Mouse (Mus musculus) adrenal gland, postnatal 14 days (tissue): Measurements from ENCODE around the gene AY358078. TPM values are rescaled to one million over a fixed set of nuclear protein-coding genes. Genes with fewer than 3 reads are reported as not detected.
"Not testable (repeated sequence)": the region's sequence is repeated elsewhere in the genome, so short reads cannot be mapped to it uniquely, and the experiment has no call there.

Experiments used
- DNase-seq: peaks from one replicate; pipeline ENCODE4 v3.0.0; 2021; ENCODE audit warnings: mixed read lengths
- long read RNA-seq, 2 experiments: library from polyadenylated mRNA; stranded (forward); transcript quantifications; one replicate each; pipeline ENCODE4 v2.0.0; 2021
- total RNA-seq: library from RNA; stranded (reverse); gene quantifications from 2 replicates; pipeline ENCODE4 v1.2.3, GENCODE M21; 2021

Gene AY358078
- not detected in 2 replicates for total RNA-seq
- long read RNA-seq, experiment 1: 0 reads
- long read RNA-seq, experiment 2: 0 reads

DNA sequence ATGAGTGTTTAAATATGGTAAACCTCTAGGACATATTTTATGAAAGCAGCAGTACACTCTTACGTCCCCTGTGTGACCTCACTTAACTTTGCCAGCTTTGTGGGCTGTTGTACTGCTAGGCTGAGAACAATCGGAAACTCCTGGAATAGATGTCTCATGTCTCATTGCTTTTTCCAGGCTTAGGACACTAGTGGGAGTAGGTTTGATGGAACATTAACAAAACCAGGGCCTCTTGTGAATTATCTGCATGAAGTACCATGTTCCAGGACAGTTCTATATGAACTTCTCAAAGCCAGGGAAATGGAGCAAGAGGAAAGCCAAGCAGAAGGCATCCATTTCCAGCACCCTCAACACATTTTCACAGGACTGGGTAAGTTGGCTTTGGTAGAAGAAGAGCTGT lies at the start of gene AY358078:
Gene AY358078 (plus strand): TSS at position 301 of the 400 bp plus-strand sequence.
- DNase-seq: no peak

DNA sequence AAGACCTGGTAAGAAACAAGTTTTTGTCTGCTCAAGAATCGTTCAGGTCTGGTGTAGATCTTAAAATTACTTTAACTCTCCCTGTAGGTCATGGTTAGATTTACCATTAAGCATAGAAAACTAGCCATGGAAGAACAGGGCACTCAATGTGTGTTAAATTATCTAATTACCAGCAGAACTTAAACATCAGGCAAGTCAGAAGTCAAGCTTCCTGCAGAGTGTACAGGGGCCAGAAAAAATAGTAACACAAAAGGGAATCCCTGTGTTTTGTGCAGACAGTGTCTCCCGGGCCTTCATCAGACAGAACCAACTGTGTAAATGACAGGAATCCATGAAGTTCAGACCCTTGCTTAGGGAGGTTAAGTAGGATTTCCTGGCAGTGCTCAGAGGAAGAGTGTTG lies 43.9 kb upstream of the AY358078 start:
- DNase-seq: no peak

DNA sequence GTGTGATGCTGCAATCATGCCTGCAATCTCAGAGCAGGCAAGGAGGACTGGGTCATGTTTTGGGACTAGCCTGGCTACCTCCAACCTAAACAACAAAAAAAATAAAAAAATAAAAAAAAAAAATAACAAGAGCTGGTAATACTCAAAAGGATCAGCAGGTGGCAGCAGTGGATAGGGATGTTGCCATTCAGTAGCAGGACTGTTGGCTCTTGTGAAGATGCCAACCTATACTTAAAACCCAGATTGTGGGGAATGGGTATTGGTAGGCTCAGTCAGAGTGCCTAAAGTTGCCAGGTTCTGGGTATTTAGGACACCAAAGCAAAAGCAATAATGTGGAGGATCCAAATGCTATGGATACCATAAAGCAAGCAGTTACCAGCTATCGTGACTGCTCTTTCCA lies 28.5 kb upstream of the AY358078 start:
- DNase-seq: not testable (repeated sequence)

DNA sequence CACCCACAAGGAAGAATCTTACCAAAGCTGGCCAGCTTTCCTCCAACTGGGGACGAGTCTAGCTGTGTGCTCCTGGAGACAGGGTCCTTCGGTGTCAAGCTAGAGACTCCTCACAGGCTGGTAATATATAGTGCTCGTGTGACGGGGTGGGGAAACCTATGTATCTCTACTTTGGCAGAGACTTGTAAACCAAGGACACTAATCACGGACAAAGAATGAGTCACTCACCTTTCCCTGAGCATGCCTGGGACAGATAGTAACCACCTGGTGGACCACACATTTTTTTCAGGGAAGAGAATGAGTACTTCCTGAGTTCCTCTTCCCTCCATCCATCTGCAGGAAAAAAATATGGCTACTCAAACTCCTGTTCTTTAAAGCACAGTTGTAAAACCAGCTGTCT lies 26.4 kb upstream of the AY358078 start, which contains the start of gene Ang4:
Gene Ang4 (minus strand): TSS at position 101 of the 400 bp plus-strand sequence.
- no peak for DNase-seq

DNA sequence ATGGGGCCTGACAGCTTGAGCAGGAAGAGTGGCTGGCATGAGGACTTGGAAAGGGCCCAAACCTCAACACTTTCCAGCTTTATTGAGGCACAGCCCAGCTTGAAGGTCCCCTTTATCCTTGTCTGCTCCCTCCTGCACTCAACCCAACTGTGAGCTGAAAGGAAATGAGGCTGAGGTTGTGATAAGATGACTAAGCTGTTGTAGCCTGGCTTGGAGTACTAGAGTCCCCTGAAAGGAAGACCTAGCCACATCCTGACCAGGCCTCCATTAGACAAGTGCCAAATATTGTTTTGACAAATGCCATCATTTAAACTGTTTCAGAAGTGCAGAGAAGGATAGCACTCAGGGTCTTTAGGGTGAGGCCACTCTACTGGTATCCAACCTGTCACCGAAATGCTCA lies 22.1 kb upstream of the AY358078 start:
- DNase-seq: no peak

DNA sequence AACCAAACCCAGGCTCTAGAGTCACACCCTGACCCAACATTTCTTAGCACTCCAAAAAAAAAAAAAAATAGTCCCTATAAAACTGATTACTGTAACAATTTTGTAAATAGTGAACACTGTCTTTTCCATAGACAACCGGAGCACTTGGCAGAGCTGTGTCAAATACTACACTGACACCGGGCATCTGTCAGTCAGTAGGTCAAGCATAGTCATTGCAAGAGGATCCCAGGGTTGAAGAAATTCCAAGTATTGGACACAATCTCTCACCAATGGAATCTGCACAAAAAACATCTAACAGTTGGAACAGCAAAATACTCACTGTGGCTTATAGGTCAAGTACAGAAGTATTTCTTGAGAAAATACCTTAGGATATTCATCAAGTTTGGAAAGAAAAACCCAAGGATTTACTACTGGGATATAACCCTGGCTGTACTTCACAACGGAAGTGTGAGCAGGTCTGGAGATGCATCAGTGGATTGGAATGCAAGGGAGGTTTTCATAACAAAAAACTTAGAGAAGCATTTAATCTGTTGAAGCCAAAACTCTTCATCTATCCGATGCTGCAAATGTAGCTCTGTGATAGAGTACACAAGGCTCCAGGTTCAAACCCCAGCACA lies 20.9 kb upstream of the AY358078 start:
- DNase-seq: no peak

DNA sequence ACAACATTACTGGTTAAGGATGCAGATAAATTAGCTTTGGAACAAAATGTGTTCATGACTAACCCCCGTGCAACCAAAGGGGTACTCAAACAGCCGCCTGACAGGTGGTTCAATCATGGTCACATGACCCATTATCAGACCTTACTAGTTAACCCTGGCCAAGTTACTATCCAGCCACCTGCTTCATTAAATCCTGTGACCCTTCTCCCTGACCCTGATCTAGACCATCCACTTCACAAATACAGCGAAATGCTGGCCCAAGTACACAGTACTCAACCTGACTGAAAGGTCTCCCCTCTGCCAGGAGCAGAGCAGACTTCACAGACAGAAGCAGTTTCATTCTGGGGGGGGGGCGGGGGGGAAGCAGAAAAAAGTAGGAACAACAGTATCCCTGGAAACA lies 13.5 kb upstream of the AY358078 start:
- no peak for DNase-seq

DNA sequence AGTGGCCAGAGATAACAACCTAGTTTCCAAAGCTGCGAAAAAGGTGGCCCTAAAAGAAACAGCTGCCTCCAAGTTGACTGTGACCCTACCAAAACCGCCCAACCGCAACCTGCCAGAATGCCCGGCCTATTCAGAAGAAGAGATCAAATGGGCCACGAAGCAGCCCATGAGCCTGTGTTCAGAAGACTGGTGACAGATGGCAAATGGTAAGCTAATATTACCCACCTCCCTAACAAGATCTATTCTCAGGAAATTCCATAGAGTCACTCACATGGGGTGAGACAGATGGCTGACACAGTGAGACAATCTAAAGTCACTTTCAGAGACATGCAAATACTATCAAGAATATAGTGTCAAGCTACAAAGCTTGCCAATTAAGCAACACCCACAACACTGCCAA lies 12.8 kb upstream of the AY358078 start:
- DNase-seq: no peak

DNA sequence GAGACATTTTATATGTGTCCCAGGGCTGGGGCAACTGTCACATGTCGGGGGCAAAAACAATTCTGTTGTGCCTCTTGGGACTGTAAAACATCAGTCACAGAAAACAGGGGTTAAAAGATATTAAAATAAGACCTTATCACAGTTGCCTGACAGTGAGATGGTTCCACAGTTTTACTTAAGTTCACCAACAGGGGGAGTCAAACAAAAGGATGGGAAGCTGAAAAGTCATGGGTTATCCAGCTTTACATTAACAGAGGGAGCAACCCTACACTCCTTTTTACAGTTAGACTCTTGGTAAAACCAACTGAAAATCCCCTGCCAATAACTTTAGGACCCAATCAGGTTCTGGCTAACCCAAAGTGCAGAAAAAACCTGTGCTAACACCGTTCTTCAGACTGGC lies 10.7 kb upstream of the AY358078 start:
- DNase-seq: no peak

DNA sequence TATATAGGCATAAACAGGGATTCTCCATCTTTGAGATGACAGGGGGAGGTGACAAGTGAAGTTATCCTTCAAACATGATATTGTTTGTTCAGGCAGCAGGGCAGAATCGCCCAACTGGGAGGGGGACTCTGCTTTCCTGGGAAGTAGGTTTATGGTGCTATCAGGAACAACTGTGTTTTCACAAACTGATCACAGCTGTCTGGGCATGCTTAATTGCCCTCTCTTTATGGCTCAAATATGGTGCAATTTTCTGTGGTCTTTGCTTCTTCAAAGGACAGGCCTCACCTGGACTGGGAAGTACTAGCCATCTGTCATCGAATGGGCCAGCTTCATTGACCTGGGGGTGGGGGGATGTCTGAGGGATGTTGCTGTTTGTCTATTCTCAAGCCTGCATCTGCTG lies 5.7 kb upstream of the AY358078 start:
- DNase-seq: no peak

DNA sequence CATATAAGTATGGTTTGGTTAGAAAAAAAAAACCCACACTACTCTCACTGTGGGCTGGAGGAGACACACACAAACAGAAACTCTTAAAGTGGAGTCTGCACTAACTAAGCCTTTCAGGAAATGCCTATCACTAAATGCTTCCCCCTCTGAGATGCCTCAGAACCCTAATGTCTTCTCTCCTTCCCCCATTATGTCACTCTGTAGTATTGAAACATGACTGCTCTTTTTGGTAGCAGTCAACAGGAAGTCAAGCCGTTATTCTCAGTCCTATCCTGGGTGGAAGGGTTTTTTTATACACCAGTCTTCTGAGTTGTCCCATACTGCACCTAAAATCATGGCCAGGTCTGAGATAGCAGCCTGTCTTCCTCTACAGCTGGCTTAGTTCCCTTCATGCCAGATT lies 26.8 kb downstream of the AY358078 start:
- DNase-seq: no peak

DNA sequence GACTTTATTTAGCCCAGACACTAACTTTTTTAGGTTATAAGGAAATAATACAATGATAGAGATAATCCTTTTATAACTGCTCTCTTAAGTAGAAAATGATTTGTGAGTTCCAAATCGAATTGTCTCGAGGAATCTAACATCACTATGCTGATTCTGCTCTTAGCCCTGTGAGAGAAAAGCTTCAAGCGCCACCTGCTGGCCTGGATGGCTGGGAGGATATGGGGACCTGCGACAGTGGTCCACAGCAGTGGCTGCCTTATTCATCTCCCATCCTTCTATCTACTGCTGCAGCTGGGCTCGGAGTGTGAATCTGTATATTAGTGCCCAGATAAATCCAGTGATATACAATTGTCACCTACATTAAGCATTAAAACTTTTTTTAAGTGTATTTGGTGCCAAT lies 28.0 kb downstream of the AY358078 start:
- DNase-seq: peak; percentile 32

DNA sequence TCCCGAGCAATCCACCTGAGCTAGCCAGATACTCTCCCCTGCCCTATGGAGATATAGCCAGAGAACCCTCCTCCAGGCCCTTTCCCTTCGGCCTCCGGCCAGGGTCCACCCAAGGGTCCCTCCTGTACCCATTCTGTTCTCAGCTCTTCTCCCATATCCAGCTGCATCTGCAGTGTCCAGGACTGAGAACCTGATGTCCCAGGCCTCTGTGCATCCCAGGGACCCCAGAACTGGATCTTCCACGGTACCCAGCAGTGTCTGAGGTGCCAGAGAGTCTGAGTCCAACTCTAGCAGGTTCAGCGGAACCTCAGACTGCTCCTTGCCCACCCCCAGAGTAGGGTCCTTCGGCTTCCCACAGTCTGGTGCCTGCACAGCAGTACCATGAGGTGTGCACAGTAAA lies 29.3 kb downstream of the AY358078 start:
- no peak for DNase-seq

DNA sequence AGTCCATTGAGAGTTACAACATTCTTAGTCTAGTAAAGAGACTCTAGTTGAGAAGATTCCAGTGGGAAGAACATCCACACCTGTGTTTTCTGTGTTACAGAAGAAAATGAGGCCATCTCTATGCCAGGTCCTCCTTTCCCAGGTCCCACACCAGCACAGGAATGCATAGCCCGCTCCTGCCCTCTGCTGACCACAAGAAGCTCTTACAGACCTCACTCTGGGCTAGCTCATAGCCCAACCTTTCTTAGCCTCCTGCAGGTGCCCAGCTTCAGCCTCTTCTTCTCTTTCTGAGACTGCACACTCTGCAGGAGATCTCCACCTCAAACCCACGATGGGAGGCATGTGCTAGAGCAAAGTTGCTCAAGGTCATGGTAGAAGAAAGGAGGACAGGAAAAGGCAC lies 38.6 kb downstream of the AY358078 start:
- DNase-seq: peak; percentile 15

DNA sequence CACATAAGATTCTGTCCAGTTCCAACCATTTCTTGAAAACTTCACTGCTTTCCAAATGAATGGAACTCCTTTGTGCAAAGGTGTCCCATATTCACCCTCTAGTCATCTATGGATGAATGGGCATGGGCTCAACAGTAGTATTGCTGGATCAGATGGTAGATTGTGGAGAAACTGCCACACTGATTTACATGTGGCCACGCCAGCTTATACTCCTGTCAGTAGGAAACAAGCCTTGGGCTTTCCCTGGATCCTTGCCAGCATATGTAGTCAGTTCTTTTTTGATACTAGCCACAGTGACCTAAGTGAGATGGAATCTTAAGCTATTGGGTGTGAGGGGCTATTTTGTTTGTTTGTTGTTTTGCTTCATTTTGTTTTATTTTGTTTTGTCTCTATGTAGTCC lies 42.4 kb downstream of the AY358078 start:
- no peak for DNase-seq

DNA sequence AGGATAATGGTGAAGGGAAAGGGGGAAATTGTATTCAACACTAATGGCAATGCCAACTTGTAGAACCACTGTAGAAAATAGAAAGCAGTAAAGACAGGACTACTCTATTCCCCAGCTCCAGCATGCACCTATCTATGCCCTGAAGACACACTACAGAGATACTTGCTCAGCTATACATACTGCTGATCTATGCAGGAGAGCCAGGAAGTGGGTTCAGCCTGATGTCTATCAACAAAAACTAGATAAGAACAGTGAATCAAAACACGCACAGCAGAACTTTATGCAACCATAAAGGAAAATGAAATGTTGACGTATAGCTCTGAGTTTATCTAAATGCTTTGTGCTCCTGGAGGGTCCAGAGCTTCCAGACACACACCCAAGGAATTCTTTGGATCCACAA lies 42.9 kb downstream of the AY358078 start:
- DNase-seq: no peak

DNA sequence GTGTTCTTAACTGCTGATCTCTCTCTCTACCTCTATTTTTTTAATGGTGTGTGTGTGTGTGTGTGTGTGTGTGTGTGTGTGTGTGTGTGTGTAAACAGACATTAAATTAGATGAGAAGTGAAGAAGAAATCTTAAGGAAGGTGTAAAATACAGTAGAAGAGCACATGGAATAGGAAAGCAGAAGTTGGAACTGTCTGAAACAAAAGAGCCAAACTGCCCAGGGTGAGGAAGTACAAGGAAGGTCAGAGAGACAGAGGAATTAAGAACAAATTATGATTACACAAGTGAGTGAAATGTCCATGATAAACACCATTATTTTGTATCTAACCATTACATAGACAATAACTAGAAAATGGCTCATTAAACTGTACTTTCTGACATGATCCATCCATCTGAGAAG lies 44.0 kb downstream of the AY358078 start:
- DNase-seq: no peak

DNA sequence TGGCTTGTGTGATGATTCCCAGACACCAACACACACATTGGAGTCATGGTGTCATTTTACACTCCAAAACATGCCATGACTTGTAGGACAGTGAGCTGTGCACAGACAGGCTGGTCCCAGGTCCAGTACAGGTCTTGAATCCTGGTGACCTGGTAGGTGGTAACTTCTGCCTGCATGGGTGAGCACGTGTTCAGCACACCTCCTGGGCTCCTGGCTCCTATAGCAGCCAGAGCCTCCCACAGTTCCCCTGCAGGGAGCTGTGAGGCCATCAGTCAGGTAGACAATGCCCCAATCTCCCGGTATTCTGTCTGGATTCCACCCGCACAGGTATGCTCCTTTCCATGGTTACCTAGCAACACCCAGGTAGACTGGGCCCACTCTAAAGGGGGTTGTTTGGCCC lies 46.7 kb downstream of the AY358078 start:
- no peak for DNase-seq

DNA sequence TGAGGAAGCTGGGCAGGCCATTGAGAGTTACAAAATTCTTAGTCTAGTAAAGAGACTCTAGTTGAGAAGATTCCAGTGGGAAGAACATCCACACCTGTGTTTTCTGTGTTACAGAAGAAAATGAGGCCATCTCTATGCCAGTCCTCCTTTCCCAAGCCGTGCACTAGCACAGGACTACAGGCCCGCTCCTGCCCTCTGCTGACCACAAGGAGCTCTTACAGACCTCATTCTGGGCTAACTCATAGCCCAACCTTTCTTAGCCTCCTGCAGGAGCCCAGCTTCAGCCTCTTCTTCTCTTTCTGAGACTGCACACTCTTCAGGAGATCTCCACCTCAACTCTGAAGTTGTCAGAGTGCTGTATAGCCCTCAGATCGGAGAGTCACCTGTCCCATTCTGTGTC lies 51.2 kb downstream of the AY358078 start:
- DNase-seq: peak; percentile 24

DNA sequence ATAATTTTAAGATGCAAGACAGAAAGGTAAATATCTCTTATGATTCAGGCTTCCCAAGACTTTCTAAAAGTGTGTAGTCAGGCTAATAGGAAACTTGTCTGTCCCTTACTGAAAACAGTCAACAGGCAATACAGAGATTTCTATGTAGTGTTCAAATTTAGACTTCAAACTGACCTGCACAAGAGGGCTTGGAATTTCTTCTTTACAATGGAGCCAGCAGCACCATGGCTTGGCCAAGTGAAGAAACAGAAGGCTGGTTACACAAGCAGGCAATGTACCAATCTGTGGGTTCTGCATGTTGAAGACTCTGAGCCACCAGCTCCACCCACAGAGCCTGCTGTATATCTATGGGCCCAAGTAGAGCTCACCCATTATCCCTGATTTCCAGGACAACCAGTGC lies 53.6 kb downstream of the AY358078 start, which contains the start of gene Ear6:
Gene Ear6 (plus strand): TSS at position 301 of the 400 bp plus-strand sequence.
- DNase-seq: no peak

DNA sequence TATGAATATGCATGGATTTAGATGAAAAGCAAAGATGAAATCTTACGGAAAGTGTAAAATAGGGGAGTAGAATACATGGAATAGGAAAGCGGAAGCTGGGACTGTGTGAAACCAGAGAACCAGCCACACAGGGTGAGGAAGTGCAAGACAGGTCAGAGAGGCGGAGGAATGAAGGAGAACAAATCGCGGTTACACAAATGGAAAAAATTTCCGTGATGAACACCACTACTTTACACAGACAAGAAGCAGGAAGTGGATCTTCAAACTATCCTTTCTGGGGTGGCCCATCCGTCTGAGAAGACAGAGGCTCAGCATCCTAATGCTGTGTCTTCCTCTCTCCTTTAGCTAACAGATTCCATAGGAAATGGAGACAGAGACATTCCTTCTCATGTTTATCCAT lies 55.4 kb downstream of the AY358078 start:
- not testable (repeated sequence) for DNase-seq

DNA sequence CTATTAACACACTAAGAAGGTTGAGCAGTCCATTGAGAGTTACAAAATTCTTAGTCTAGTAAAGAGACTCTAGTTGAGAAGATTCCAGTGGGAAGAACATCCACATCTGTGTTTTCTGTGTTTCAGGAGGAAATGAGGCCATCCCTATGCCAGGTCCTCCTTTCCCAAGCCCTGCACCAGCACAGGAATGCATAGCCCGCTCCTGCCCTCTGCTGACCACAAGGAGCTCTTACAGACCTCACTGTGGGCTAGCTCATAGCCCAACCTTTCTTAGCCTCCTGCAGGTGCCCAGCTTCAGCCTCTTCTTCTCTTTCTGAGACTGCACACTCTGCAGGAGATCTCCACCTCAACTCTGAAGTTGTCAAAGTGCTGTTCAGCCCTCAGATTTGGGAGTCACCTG lies 63.8 kb downstream of the AY358078 start:
- DNase-seq: peak; percentile 51

DNA sequence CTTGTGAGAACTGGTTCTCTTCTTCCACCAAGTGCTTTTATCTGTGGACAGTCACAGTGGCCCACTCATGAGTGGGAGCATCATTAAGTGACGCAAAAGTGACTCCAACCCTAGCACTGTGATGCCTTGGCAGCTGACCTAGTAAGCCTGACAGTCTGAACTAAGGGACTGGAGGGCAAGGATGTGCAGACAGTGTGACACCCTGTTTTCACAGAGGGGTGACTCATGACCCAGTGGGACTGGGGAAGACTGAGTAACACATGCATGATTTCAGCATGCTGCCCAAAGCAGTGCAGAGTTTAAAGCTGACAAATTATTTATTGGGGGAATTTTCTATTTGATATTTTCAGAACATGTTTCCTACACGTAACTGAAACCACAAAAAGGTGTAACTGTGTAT lies 70.9 kb downstream of the AY358078 start:
- peak; percentile 61 for DNase-seq

DNA sequence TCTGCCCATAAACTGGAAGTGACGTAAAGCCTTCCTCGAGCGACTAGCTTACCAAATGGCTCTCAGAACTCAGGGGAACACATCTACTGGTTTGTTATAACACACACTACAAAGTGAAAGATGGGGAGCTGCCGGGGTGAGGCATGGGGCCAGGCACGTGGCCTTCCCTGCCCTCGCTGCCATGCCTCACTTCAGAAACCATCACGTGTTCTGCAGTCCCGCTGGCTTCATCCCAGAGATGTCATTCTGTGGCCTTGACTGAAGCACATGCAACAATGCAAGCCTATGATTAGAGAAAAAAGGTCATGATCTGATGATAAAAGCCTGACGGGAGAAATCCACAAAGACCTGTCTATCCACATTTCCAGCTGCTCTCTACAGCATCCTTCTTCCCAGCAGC lies 71.9 kb downstream of the AY358078 start:
- DNase-seq: peak; percentile 83
